Mouse (Mus musculus): ENCODE data around the gene Rnf220. TPM values are rescaled to one million over a fixed set of nuclear protein-coding genes. Genes with fewer than 3 reads are reported as not detected.

Gene Rnf220
- total RNA-seq, 2 experiments from 2014 or later: 140 to 143 TPM

GRCm38 (mm10) chr4:117354651-117355050 is 142.2 kb downstream of the Rnf220 start:
- intact Hi-C loops (cut with DNase I): no loop called here
- no peak for DNase-seq

DNA sequence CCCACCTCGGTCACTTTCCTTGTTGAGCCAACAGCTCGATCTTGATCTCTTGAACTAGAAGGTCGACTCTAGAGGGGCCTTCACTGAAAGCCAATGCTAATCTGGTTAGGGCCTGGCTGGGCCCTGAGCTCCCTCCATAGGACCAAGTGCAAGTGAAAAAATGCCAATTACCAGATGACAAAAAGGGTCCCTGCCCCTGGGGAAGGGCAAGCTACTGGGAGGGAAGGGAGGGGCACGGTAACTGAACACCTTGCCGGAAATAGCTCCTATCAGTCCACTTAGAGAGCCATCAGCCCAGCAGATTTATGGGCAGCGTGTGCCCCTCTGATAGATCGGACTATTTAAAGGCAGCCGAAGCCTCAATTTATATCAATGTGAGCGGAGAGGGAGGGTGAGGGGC is 143.9 kb downstream of the Rnf220 start:
- intact Hi-C loops (cut with DNase I): no loop called here
- DNase-seq: no peak

DNA sequence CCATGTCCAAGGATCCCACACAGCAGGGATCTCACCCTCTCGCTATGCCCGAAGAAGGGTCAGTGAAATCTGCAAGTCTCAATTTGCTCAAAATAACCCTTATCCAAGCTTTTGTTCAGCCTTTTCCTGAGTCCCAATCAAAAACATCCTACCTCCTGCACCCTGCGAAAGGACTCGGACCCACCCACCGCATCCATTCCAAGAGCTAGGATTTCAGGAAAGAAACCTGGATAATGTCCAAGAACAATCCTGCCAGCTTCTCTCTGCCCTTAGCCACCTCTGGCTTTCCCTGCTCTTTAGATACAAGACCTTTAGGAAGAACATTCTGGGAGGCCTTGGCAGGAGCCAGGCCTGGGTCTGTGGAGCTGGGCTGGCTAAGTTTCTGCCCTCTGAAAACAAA is 144.8 kb downstream of the Rnf220 start:
- DNase-seq: no peak
- intact Hi-C loops (cut with DNase I): no loop called here

DNA sequence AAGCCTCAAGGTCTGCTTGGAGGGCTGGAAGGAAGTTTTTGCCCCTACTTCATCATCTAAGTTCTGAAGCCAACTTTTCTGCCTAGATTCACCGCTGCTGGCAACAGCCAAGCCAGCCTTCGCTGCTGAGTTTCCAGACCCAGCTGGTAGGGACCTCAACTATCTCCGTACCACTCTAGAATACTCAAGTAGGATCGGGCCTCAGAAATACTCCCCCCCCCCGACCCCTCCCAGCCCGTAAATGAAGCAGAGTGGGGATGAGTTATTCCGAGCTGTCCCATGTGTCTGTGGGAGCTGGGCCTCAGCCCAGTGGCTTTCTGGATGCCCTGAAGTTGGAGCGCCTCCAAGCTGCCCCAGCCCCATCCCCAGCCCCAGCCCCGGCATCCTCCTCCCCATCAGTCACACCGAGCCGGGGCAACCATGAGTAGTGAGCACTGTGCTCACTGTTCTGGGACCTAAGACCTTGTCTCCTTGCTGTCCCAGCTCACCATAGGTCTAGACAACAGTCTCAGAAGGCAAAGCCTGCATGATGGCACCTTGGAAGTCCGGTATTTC is 146.6 kb downstream of the Rnf220 start:
- DNase-seq: peak; percentile 59
- intact Hi-C loops (cut with DNase I): no loop called here

- DNase-seq: no peak
- intact Hi-C loops (cut with DNase I): no loop called here
These were observed 147.5 kb downstream of the Rnf220 start for GRCm38 (mm10) chr4:117349327-117349726.

DNA sequence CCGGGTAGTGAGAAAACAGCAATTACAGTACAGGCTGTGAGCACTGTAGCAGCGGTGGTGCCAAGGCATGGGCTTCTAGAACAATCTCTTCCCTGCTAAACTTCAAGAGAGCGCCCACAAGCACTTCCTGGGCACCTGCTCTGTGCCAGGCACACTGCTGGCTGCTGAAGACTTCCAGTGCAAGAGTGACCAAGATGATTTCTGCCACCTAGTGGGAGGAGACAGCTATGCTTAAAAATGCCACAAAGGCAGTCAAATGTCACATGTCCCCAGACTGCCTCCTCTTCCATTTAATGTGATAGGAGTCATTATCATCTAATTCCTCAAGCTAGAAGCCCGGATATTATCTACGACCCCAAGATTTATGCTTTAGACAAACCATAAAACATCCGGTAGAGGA is 150.8 kb downstream of the Rnf220 start:
- peak; percentile 31 for DNase-seq
- intact Hi-C loops (cut with DNase I): no loop called here

GRCm38 (mm10) chr4:117343385-117343784 is 153.5 kb downstream of the Rnf220 start:
- no peak for DNase-seq
- intact Hi-C loops (cut with DNase I): no loop called here

DNA sequence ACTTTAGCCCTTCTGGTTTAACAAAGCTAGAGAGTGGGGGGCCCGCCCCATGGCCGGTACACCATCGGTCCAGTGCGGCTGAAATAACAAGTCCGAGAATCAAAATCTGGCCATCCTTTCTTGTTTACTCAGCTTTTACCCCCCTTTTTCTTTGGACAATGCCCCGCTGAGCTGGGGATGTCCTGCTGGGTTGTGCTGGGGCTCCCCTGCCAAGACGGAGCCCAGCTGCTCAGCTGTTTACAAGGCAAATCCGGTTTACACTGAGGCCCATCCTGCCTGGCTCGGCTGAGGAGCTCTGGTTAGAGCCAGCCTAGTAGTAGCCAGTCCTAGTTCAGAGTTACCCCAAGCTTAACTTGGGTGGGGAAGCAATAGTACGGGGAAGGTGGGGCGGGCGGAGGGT is 154.1 kb downstream of the Rnf220 start:
- intact Hi-C loops (cut with DNase I): no loop called here
- DNase-seq: peak; percentile 46

- DNase-seq: no peak
- intact Hi-C loops (cut with DNase I): no loop called here
These were observed 155.6 kb downstream of the Rnf220 start for GRCm38 (mm10) chr4:117341282-117341681.

GRCm38 (mm10) chr4:117339796-117340195 is 157.1 kb downstream of the Rnf220 start:
- no peak for DNase-seq
- intact Hi-C loops (cut with DNase I): no loop called here

DNA sequence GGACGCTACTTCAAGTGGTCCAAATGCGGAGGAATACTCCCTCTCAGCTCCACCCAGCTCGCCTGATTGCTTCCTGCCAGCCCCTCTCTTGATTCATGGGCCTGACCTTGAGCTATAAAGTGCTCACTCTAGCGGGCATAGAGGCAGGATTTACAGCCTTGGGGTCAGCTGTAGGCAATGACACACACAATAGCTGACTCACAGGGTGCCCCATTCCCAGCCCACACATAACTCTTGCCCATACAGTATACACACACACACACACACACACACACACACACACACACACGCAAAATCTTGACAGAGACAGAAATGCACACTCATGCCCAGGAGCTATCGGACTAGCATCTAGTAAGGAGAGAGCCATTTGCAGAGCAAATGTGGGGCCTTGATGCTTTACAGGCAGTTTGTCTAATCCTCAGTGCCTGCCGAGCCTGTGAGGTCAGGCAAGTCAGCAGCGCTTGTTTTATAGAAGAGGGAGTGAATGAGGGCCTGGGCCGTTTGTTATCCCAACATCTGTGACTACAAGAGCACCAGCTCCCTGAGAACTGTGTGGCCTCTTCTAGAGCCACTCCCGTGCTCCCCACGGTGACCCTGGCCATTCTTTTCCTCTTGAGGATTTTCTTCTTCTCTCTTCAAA is 165.9 kb downstream of the Rnf220 start:
- DNase-seq: no peak
- intact Hi-C loops (cut with DNase I): no loop called here

GRCm38 (mm10) chr4:117330132-117330531 is 166.7 kb downstream of the Rnf220 start:
- intact Hi-C loops (cut with DNase I): no loop called here

GRCm38 (mm10) chr4:117326915-117327314 is 169.9 kb downstream of the Rnf220 start:
- intact Hi-C loops (cut with DNase I): loop anchor here (10.0 kb wide), 1 partner anchor 158 kb away; no protein-coding TSS in a partner anchor
- no peak for DNase-seq

More at GRCm38 (mm10) chr4:117330132-117330531, 166.7 kb downstream of the Rnf220 start:
- DNase-seq: no peak

- intact Hi-C loops (cut with DNase I): loop anchor here (10.0 kb wide), 1 partner anchor 160 kb away; no protein-coding TSS in a partner anchor
- no peak for DNase-seq
These were observed 171.8 kb downstream of the Rnf220 start for GRCm38 (mm10) chr4:117325076-117325475.

DNA sequence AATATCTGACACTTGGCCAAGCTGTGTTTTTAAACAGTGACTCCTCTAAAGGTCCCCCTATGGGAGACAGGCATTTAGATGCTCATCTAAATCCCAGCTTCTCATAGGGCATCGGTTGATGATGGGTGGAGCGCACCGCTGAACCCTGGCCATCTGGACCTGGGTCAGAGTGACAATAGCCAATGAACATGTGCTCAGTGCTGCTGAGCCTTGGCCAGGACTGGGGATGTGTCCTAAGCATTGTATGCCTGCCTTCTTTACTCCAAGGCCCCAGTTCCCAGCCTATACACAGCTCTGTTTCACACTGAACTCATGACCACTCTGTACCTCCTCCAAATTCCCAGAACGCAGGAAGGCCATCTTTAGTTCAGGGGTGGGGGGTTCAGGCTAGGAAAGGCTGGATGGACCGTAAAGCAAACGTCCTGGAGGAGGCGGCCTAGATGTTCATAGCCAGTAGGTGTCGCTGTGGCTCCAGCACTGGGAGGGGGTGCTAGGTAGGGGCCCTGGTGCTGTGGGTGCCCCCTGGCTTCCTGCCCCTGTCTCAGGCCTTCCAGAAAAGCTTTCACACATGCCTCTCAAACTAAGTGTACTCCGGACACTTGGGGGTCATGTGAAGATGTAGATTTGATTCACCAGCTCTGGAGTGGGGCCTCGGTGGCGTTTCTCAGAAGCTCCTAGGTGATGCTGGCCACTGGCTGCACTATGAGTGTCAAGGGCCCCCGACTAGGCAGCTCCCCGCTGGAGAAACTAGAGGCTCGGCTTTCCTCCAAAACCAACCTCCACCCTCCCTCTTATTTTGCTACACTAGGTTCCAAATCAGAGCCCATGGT is 173.1 kb downstream of the Rnf220 start:
- intact Hi-C loops (cut with DNase I): loop anchor here (5.0 to 10.0 kb wide), 2 partner anchors 161 to 204 kb away; no protein-coding TSS in a partner anchor
- DNase-seq: peak; percentile 75

DNA sequence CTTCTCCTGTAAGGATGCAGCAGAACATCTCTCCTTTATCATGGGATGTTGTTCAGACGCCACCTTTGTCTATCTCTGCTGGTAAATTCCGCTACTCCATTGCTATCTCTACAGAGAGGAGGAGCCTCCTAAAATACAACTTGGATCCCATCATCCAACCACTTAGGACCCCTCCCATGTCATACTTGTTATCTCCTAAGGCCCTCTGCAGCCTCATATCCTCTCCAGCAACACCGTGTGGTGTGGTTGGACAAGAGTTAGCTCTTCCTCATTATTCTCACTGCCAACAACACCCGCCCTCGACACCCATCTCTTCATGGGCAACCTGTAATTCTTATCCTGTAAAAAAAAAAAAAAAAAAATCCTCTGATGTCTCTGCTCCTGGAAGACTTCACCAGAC is 175.8 kb downstream of the Rnf220 start:
- intact Hi-C loops (cut with DNase I): loop anchor here (5.0 to 10.0 kb wide), 2 partner anchors 164 to 206 kb away; no protein-coding TSS in a partner anchor
- DNase-seq: no peak

DNA sequence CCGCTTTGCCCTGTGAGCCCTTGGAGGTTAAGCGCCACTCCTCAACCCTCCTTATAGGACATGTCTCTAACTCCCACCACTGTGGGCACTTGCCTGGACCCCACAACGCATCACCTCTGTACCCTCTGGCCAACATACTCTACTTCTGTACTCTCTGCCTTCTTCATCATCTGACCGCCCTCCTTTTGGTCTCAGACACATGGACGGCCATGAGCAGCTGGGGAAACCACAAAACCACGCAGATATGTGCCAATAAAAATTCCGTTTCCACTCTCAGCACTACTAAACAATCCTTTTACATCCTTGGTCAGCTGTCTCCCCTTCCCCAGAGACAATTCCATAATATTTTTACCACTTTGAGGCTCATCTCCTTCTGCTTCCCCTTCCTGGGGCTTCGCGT is 178.3 kb downstream of the Rnf220 start:
- DNase-seq: no peak
- intact Hi-C loops (cut with DNase I): no loop called here

DNA sequence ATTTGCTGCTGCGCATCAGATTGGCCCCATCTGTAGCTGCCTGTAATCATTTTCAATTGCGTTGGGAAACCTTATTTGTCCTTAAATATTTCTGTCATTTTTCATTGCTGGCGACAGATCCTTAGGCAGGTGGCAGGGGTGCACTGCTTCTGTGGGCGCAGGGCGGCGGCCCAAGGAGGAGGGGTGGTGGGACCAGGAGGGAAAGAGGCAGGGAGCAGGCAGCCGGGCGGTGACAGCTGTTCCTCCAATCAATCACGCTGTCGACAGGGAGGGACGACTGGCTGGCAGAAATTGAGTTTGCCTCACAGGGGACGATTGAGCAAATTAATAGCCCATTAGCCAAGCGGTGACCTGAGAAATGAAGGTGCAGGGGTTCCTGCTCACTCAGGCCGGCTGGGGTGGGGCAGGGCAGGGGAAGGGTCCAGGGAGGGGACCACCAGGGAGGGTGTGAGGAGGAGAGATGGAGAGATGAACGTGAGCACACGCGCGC is 179.1 kb downstream of the Rnf220 start:
- DNase-seq: peak; percentile 18

DNA sequence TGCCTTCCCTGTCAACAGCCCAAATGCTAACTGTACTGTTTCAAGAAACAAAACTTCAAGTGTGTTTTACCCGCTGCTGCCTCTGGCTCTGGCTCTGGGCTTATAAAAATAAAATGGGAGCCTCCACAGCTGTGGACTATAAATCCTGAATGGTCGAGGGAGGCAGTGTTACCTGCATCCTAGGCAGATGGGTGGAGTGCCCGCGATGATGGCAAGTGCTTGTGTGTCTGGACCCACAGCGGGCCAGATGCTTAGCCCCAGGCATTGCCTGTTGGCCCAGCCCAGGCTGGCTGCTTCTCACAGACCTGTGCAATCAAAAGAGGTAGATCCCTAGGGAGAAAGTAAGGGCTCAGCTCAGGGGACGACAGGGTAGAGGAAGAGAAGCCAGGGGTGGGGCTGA is 180.1 kb downstream of the Rnf220 start:
- intact Hi-C loops (cut with DNase I): no loop called here

More for the DNA sequence above, 179.1 kb downstream of the Rnf220 start:
- intact Hi-C loops (cut with DNase I): no loop called here

GRCm38 (mm10) chr4:117314849-117315500 is 181.9 kb downstream of the Rnf220 start:
- intact Hi-C loops (cut with DNase I): no loop called here
- DNase-seq: no peak

More for the DNA sequence above, 180.1 kb downstream of the Rnf220 start:
- DNase-seq: no peak

GRCm38 (mm10) chr4:117313085-117313424 is 183.8 kb downstream of the Rnf220 start:
- intact Hi-C loops (cut with DNase I): no loop called here
- peak; percentile 38 for DNase-seq

Measured in left cerebral cortex, postnatal 4 days (tissue).